Mouse (Mus musculus): ENCODE measurements around the gene Slc30a10.

DNA sequence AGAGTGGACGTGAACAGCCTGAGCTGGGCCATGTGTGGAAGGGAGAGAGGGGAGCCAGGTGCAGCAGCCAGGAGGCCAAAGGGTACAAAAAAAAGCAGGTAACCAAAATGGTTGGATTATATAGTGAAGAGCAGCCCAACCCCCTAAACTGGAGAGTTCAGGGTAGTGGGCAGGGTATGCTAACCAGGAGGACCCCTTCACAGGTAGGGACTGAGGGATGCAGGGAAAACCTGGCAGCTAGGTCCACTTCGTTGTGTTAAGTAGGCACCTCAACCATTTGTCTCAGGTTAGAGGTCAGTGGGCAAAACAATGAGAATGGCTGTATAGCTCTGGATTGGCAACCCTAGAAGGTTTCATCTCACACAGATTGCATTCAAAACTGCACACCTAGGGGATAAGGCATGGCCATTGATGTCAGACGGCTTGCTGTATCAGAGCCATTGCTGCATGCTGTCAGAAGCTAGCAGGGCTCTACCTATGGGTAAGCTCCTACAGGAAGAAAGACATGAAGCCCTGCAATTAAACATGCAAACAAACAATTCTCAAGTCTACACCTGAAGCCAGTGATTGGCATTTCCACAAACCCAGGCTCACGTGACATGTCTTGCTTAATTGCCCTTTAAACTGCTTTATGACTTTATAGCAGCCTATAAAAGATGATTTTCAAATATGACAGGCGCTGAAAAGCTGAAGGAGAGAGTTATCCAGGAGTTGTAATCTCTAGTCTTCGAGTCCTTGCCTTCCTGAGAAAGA lies 23.2 kb upstream of the Slc30a10 start:
- TF ChIP-seq CTCF (IDR thresholded peaks at IDR 0.05; ENCODE audit: borderline replicate concordance, insufficient read depth, low read depth, low read length): no peak
- TF ChIP-seq POLR2A (IDR thresholded peaks at IDR 0.05; ENCODE audit: borderline replicate concordance, insufficient read depth, low read length): no peak

All from cerebellum, adult 2 months (tissue).